Comparison of ENCODE assay signal across 8 mouse cellular contexts in genomic region chr2:147011474-147012140, GRCm38 (mm10). TPM values are rescaled to one million over a fixed set of nuclear protein-coding genes. Genes with fewer than 3 reads are reported as not detected.
DNase-seq lines count a peak whose midpoint lies in the region; ATAC-seq and TF ChIP-seq lines count a peak whose summit lies in the region.

No protein-coding gene starts in this region.

- no peaks in the 10 kb centered on the region for H3K27me3 ChIP-seq in kidney, adult 2 months (replicated peaks; ENCODE audit: control insufficient read depth, insufficient read depth, low read length)
- no peaks in the 10 kb centered on the region for H3K27me3 ChIP-seq in heart, embryonic 14.5 days (ENCODE audit: control insufficient read depth, insufficient read depth, low read length)
- H3K27me3 ChIP-seq in liver, embryonic 16.5 days (ENCODE audit: control insufficient read depth, insufficient read depth, low read depth, low read length) = no peaks in the 10 kb centered on the region
- no peaks in the 10 kb centered on the region for H3K27me3 ChIP-seq in small intestine, adult 2 months (ENCODE audit: control insufficient read depth, insufficient read depth, low read length)

- TF ChIP-seq POLR2A in kidney, adult 2 months (IDR thresholded peaks at IDR 0.05; ENCODE audit: low read depth, low read length) = no peak
- TF ChIP-seq POLR2A in small intestine, adult 2 months (IDR thresholded peaks at IDR 0.05; ENCODE audit: low read depth, low read length) = no peak

- H3K36me3 ChIP-seq in kidney, adult 2 months (ENCODE audit: control insufficient read depth, insufficient read depth, low read length) = no peaks in the 10 kb centered on the region
- no peaks in the 10 kb centered on the region for H3K36me3 ChIP-seq in heart, embryonic 14.5 days (ENCODE audit: control insufficient read depth, insufficient read depth, low read length)
- H3K36me3 ChIP-seq in liver, embryonic 16.5 days (ENCODE audit: control insufficient read depth, insufficient read depth) = no peaks in the 10 kb centered on the region
- no peaks in the 10 kb centered on the region for H3K36me3 ChIP-seq in small intestine, adult 2 months (ENCODE audit: control insufficient read depth, insufficient read depth, low read length)

- no peak for TF ChIP-seq CTCF in kidney, adult 2 months (conservative IDR thresholded peaks at IDR 0.05; ENCODE audit: insufficient read depth, insufficient read length, low read depth, low read length)
- no peak for TF ChIP-seq CTCF in small intestine, adult 2 months (IDR thresholded peaks at IDR 0.05; ENCODE audit: extremely low read depth, insufficient read length, insufficient replicate concordance, low read depth, low read length)

- H3K9me3 ChIP-seq in heart, embryonic 14.5 days (ENCODE audit: control insufficient read depth, low read length) = no peaks in the 10 kb centered on the region
- H3K9me3 ChIP-seq in liver, embryonic 16.5 days (replicated peaks; ENCODE audit: control insufficient read depth, low read length) = no peaks in the 10 kb centered on the region

- peak overlapping the region; percentile 34 for H3K27ac ChIP-seq in kidney, adult 2 months (ENCODE audit: insufficient read depth, low read depth, low read length)
- H3K27ac ChIP-seq in heart, embryonic 14.5 days (replicated peaks in 1 of 2; ENCODE audit: control insufficient read depth in 1 of 2, insufficient read depth in 1 of 2, low read depth in 2 of 2, low read length in 2 of 2) = peak overlapping the region; percentile 98 to 99; a peak in 3 of 4 replicates
- peak overlapping the region; percentile 94 for H3K27ac ChIP-seq in liver, embryonic 16.5 days (ENCODE audit: low read length)
- peak overlapping the region; percentile 98; the same call in 1 of the 2 replicates for H3K27ac ChIP-seq in small intestine, adult 2 months (ENCODE audit: insufficient read depth, low read depth, low read length)

- H3K4me2 ChIP-seq in heart, embryonic 14.5 days (ENCODE audit: low read length) = peak overlapping the region; percentile 78
- peak overlapping the region; percentile 79 for H3K4me2 ChIP-seq in liver, embryonic 16.5 days (ENCODE audit: low read depth, low read length)

- no peak for DNase-seq in kidney, adult 2 months
- DNase-seq in kidney, postnatal 25 days = no peak
- peak; percentile 38 for DNase-seq in WW6 (ENCODE audit: low read depth, low spot score)
- no peak for DNase-seq in gastrocnemius, postnatal 4 days (ENCODE audit: low spot score in 2 of 2)
- DNase-seq in kidney, postnatal 10 days = no peak

- peaks cover 10% of the 10 kb centered on the region for H3K4me1 ChIP-seq in kidney, adult 2 months (ENCODE audit: control insufficient read depth, insufficient read depth, low read length)
- H3K4me1 ChIP-seq in heart, embryonic 14.5 days (ENCODE audit: control insufficient read depth in 2 of 2, insufficient read depth in 2 of 2, low read length in 2 of 2) = peaks cover 2 to 21% of the 10 kb centered on the region in 2 experiments; a peak in 3 of 4 replicates
- H3K4me1 ChIP-seq in liver, embryonic 16.5 days (ENCODE audit: control insufficient read depth, low read depth, low read length) = peaks cover 19% of the 10 kb centered on the region
- H3K4me1 ChIP-seq in small intestine, adult 2 months (ENCODE audit: control insufficient read depth, insufficient read depth, insufficient read length, low read length) = peaks cover 2% of the 10 kb centered on the region; the same call in 1 of the 2 replicates

- peak overlapping the region; percentile 88 for H3K9ac ChIP-seq in heart, embryonic 14.5 days (ENCODE audit: low read length)
- peak overlapping the region; percentile 9; the same call in 1 of the 2 replicates for H3K9ac ChIP-seq in liver, embryonic 16.5 days (ENCODE audit: low read depth, low read length)

- WGBS in kidney, adult 2 months = 36% methylated on average over 3 of the region's 3 CpGs
- 74% methylated on average over 3 of the region's 3 CpGs for WGBS in heart, embryonic 14.5 days
- WGBS in liver, embryonic 16.5 days (ENCODE audit: insufficient replicate concordance) = 30% methylated on average over 3 of the region's 3 CpGs
- 51% methylated on average over 3 of the region's 3 CpGs for WGBS in small intestine, adult 2 months

- ATAC-seq in heart, embryonic 14.5 days (ENCODE audit: insufficient number of reproducible peaks, insufficient read depth, low FRiP score, low read depth) = no peak
- no peak for ATAC-seq in liver, embryonic 16.5 days (ENCODE audit: low read depth)

- H3K4me3 ChIP-seq in kidney, adult 2 months (ENCODE audit: insufficient read depth, low read depth, low read length) = peak overlapping the region; percentile 95
- peak overlapping the region; percentile 94 to 95; a peak in 2 of 4 replicates for H3K4me3 ChIP-seq in heart, embryonic 14.5 days (ENCODE audit: control insufficient read depth in 1 of 2, insufficient read depth in 1 of 2, low read depth in 1 of 2, low read length in 2 of 2)
- peak overlapping the region; percentile 97 for H3K4me3 ChIP-seq in liver, embryonic 16.5 days (ENCODE audit: low read depth, low read length)
- no peak overlapping the region for H3K4me3 ChIP-seq in small intestine, adult 2 months (ENCODE audit: low read depth, low read length)

RNA-seq across cellular contexts. Expression of gene Xrn2, which starts 1.2 kb away (rescaled TPM):
- 17.7 and 19.7 TPM in 2 replicates for polyA plus RNA-seq in kidney, adult 2 months (2012; rRNA removed)
- 58.6 and 59.8 TPM in 2 replicates for polyA plus RNA-seq in heart, embryonic 14.5 days (2014; fragmentation: Nextera tagmentation; extraction: Ambion mirVana)
- 23.4 and 25.0 TPM in 2 replicates for polyA plus RNA-seq in liver, embryonic 16.5 days (2015; fragmentation: Nextera tagmentation; extraction: Ambion mirVana)
- polyA plus RNA-seq in small intestine, adult 2 months (2012; rRNA removed) = 5.1 and 8.0 TPM in 2 replicates
- total RNA-seq in gastrocnemius, postnatal 4 days (2021) = 10 to 100 TPM; 38.6 to 47.5 TPM

Comparison
In these comparisons a context has a peak if more than half of its experiments do, and no peak if none do; other contexts are left out.
1. H3K27ac ChIP-seq: peak in every context shown above with its lines; median percentile 98 in heart, embryonic 14.5 days; 98 in small intestine, adult 2 months; 94 in liver, embryonic 16.5 days; 34 in kidney, adult 2 months.